Mouse (Mus musculus): ENCODE results near the gene Bola1. TPM values are rescaled to one million over a fixed set of nuclear protein-coding genes. Genes with fewer than 3 reads are reported as not detected.
"Not testable (repeated sequence)": the region's sequence is repeated elsewhere in the genome, so short reads cannot be mapped to it uniquely, and the experiment has no call there.

The Bola1 gene
- polyA plus RNA-seq, 1 experiment from 2014 or later = 45.6 TPM

- peak within 1 kb of the TSS; percentile 79 for H3K4me3 ChIP-seq
- WGBS = under 1% methylated on average over 43 of the region's 43 CpGs
- H3K4me2 ChIP-seq = peak within 1 kb of the TSS; percentile 90
- H3K36me3 ChIP-seq = no peaks in the 10 kb centered on the region
- no peaks in the 10 kb centered on the region for H3K9me3 ChIP-seq (replicated peaks)
- peaks cover 39% of the 10 kb centered on the region for H3K4me1 ChIP-seq (replicated peaks)
- H3K9ac ChIP-seq = peak within 1 kb of the TSS; percentile 90
- ATAC-seq (ENCODE audit: insufficient number of reproducible peaks, low FRiP score) = peak; percentile 90
- H3K27ac ChIP-seq (ENCODE audit: poor library complexity, severe bottlenecking) = peak within 1 kb of the TSS; percentile 100
- no peaks in the 10 kb centered on the region for H3K27me3 ChIP-seq (replicated peaks)
These were observed 1.5 kb upstream of the Bola1 start, which contains the start of the genes Hist2h2ac and Hist2h2be for GRCm38 (mm10) chr3:96220765-96221639. Hist2h2ac (minus strand) TSS chr3:96220880. Hist2h2be (plus strand) TSS chr3:96221119.

- peaks cover 37% of the 10 kb centered on the region for H3K4me1 ChIP-seq (replicated peaks)
- H3K4me3 ChIP-seq = peak overlapping the region; percentile 79
- ATAC-seq (ENCODE audit: insufficient number of reproducible peaks, low FRiP score) = peak; percentile 4; the same call in 1 of the 2 replicates
- H3K27me3 ChIP-seq (replicated peaks); H3K9me3 ChIP-seq (replicated peaks); H3K36me3 ChIP-seq: not testable (repeated sequence)
- H3K27ac ChIP-seq (ENCODE audit: poor library complexity, severe bottlenecking) = peak overlapping the region; percentile 100
- peak overlapping the region; percentile 90 for H3K4me2 ChIP-seq
- H3K9ac ChIP-seq = peak overlapping the region; percentile 90
- WGBS = under 1% methylated on average over 43 of the region's 47 CpGs
These were observed 739 bp upstream of the Bola1 start for GRCm38 (mm10) chr3:96220131-96220764.

- under 1% methylated on average over 12 of the region's 12 CpGs for WGBS
- Histone ChIP-seq H3K36me3 (no peaks in the 10 kb centered on the region), H3K27ac (ENCODE audit: poor library complexity, severe bottlenecking) (peak overlapping the region; percentile 100), H3K9ac (peak overlapping the region; percentile 90), H3K4me1 (replicated peaks) (peaks cover 31% of the 10 kb centered on the region), H3K27me3 (replicated peaks) (no peaks in the 10 kb centered on the region), H3K9me3 (replicated peaks) (no peaks in the 10 kb centered on the region), H3K4me3 (peak overlapping the region; percentile 79), H3K4me2 (peak overlapping the region; percentile 90)
- ATAC-seq (ENCODE audit: insufficient number of reproducible peaks, low FRiP score) = peak; percentile 26; the same call in 1 of the 2 replicates
These were observed 293 bp downstream of the Bola1 start for GRCm38 (mm10) chr3:96219191-96219641.

- Histone ChIP-seq H3K36me3 (no peaks in the 10 kb centered on the region), H3K9me3 (replicated peaks) (no peaks in the 10 kb centered on the region), H3K4me2 (no peak overlapping the region), H3K9ac (no peak overlapping the region), H3K4me3 (no peak overlapping the region), H3K27me3 (replicated peaks) (0 out of 2 replicates have a peak, but pooled peaks cover 6% of the 10 kb centered on the region), H3K4me1 (replicated peaks) (0 out of 2 replicates have a peak, but pooled peaks cover 4% of the 10 kb centered on the region), H3K27ac (ENCODE audit: poor library complexity, severe bottlenecking) (no peak overlapping the region)
- WGBS = 20% methylated on average over 15 of the region's 15 CpGs
- ATAC-seq (ENCODE audit: insufficient number of reproducible peaks, low FRiP score) = no peak
These were observed 10.3 kb downstream of the Bola1 start for GRCm38 (mm10) chr3:96209242-96209641.

- Histone ChIP-seq H3K27me3 (replicated peaks) (0 out of 2 replicates have a peak, but pooled peaks cover 6% of the 10 kb centered on the region), H3K27ac (ENCODE audit: poor library complexity, severe bottlenecking) (no peak overlapping the region), H3K4me2 (no peak overlapping the region), H3K9me3 (replicated peaks) (no peaks in the 10 kb centered on the region), H3K9ac (no peak overlapping the region), H3K4me3 (no peak overlapping the region), H3K36me3 (no peaks in the 10 kb centered on the region), H3K4me1 (replicated peaks) (0 out of 2 replicates have a peak, but pooled peaks cover 4% of the 10 kb centered on the region)
- 73% methylated on average over 3 of the region's 3 CpGs for WGBS
- ATAC-seq (ENCODE audit: insufficient number of reproducible peaks, low FRiP score) = no peak
These were observed 11.7 kb downstream of the Bola1 start for GRCm38 (mm10) chr3:96207819-96208218.

GRCm38 (mm10) chr3:96199731-96200130 lies 19.8 kb downstream of the Bola1 start:
- H3K9ac ChIP-seq = no peak overlapping the region
- peaks cover 11% of the 10 kb centered on the region for H3K36me3 ChIP-seq
- H3K9me3 ChIP-seq (replicated peaks) = no peaks in the 10 kb centered on the region; the same call in 1 of the 2 replicates
- H3K4me3 ChIP-seq = no peak overlapping the region
- no peak overlapping the region for H3K4me2 ChIP-seq
- H3K27me3 ChIP-seq (replicated peaks) = no peaks in the 10 kb centered on the region; the same call in 1 of the 2 replicates
- H3K27ac ChIP-seq (ENCODE audit: poor library complexity, severe bottlenecking) = no peak overlapping the region
- H3K4me1 ChIP-seq (replicated peaks) = peaks cover 17% of the 10 kb centered on the region; the same call in 1 of the 2 replicates
- no peak for ATAC-seq (ENCODE audit: insufficient number of reproducible peaks, low FRiP score)
- WGBS = 37% methylated on average over 2 of the region's 2 CpGs

DNA sequence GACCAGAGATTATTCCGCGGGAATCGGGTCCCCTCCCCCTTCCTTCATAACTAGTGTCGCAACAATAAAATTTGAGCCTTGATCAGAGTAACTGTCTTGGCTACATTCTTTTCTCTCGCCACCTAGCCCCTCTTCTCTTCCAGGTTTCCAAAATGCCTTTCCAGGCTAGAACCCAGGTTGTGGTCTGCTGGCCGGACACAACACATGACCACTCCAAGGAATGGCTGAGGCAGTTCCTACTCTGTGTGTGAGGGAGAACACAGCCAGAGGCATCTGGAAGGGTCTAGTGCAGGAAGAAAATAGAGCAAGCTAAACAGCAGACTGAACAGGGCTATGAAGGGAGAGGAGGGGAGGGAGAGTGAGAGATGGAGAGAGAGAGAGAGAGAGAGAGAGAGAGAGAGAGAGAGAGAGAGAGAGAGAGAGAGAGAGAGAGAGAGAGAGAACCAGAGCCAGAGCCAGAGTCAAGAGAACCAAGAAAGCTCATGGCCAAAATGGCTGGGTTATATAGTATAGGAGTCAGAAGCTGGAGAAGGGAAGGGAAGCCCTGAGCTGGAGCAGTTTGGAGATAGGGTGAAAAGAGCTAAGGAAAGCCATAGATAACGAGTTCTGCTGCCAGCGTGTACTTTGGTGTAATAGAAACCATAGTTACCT lies 20.8 kb downstream of the Bola1 start:
- Histone ChIP-seq H3K36me3 (peaks cover 21% of the 10 kb centered on the region), H3K4me1 (replicated peaks) (peaks cover 17% of the 10 kb centered on the region; the same call in 1 of the 2 replicates), H3K4me2 (peak overlapping the region; percentile 99; the same call in 1 of the 2 replicates)
- 22% methylated on average over 8 of the region's 8 CpGs for WGBS
- not testable (repeated sequence) for ATAC-seq (ENCODE audit: insufficient number of reproducible peaks, low FRiP score); H3K9ac ChIP-seq; H3K27ac ChIP-seq (ENCODE audit: poor library complexity, severe bottlenecking); H3K9me3 ChIP-seq (replicated peaks); H3K4me3 ChIP-seq; H3K27me3 ChIP-seq (replicated peaks)

DNA sequence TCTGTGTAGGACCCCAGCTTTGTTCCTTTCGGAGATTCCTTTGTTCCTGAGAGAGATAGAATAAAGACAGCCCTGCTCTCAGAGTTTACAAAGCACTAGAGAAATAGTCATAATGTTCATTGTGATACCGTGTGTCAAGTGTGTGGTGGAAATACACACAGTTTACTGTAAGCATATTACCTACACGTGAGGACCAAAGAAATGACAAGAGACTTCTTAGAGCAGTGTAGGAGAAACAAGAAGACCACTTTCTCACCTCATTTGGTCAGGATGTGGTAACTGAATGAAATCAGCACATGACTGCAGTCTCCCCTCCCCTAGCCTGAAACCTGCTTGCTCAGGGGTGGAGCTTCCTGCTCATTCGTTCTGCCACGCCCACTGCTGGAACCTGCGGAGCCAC lies 21.3 kb downstream of the Bola1 start:
- Histone ChIP-seq H3K4me1 (replicated peaks) (peaks cover 17% of the 10 kb centered on the region; the same call in 1 of the 2 replicates), H3K27ac (ENCODE audit: poor library complexity, severe bottlenecking) (no peak overlapping the region; the same call in 1 of the 2 replicates), H3K4me2 (peak overlapping the region; percentile 99), H3K27me3 (replicated peaks) (no peaks in the 10 kb centered on the region; the same call in 1 of the 2 replicates), H3K9me3 (replicated peaks) (no peaks in the 10 kb centered on the region; the same call in 1 of the 2 replicates), H3K36me3 (peaks cover 26% of the 10 kb centered on the region), H3K4me3 (peak overlapping the region; percentile 79), H3K9ac (peak overlapping the region; percentile 56)
- 0 out of 2 replicates have a peak, but pooled peaks have one; percentile 30 for ATAC-seq (ENCODE audit: insufficient number of reproducible peaks, low FRiP score)
- 4% methylated on average over 6 of the region's 6 CpGs for WGBS

- ATAC-seq (ENCODE audit: insufficient number of reproducible peaks, low FRiP score) = peak; percentile 91
- Histone ChIP-seq H3K27ac (ENCODE audit: poor library complexity, severe bottlenecking) (peak overlapping the region; percentile 89), H3K4me3 (peak overlapping the region; percentile 79), H3K9me3 (replicated peaks) (no peaks in the 10 kb centered on the region; the same call in 1 of the 2 replicates), H3K27me3 (replicated peaks) (no peaks in the 10 kb centered on the region; the same call in 1 of the 2 replicates), H3K4me1 (replicated peaks) (peaks cover 17% of the 10 kb centered on the region; the same call in 1 of the 2 replicates), H3K4me2 (peak overlapping the region; percentile 99), H3K9ac (peak overlapping the region; percentile 88), H3K36me3 (peaks cover 35% of the 10 kb centered on the region)
- WGBS = under 1% methylated on average over 50 of the region's 50 CpGs
These were observed 22.3 kb downstream of the Bola1 start for GRCm38 (mm10) chr3:96197129-96197749.
